Mouse (Mus musculus): ENCODE measurements at regions not wholly inside any gene's neighbourhood (a gene's known extent, or its start where the extent isn't known, plus 50 kb on each side); places are given as distances from the start of the nearest gene placed in this dataset.

- TF ChIP-seq CTCF (IDR thresholded peaks at IDR 0.05) = no peak
- Histone ChIP-seq H3K27me3 (ENCODE audit: insufficient read depth, low read length) (no peaks in the 10 kb centered on the region), H3K9ac (replicated peaks; ENCODE audit: low read length, poor library complexity, severe bottlenecking) (no peak overlapping the region), H3K27ac (ENCODE audit: low read depth, low read length) (no peak overlapping the region), H3K4me3 (ENCODE audit: low read depth, low read length) (no peak overlapping the region), H3K9me3 (ENCODE audit: low read length) (no peaks in the 10 kb centered on the region), H3K4me2 (ENCODE audit: low read depth, low read length, poor library complexity, severe bottlenecking) (no peak overlapping the region), H3K4me1 (ENCODE audit: insufficient read depth, low read length) (no peaks in the 10 kb centered on the region), H3K36me3 (ENCODE audit: insufficient read depth, low read length) (no peaks in the 10 kb centered on the region)
- no peak for ATAC-seq (ENCODE audit: low FRiP score)
- 91% methylated on average over 7 of the region's 7 CpGs for WGBS
- no peak for DNase-seq (ENCODE audit: low spot score)
These were observed 65.6 kb upstream of the Fam13c start for GRCm38 (mm10) chr10:70374726-70375125.

DNA sequence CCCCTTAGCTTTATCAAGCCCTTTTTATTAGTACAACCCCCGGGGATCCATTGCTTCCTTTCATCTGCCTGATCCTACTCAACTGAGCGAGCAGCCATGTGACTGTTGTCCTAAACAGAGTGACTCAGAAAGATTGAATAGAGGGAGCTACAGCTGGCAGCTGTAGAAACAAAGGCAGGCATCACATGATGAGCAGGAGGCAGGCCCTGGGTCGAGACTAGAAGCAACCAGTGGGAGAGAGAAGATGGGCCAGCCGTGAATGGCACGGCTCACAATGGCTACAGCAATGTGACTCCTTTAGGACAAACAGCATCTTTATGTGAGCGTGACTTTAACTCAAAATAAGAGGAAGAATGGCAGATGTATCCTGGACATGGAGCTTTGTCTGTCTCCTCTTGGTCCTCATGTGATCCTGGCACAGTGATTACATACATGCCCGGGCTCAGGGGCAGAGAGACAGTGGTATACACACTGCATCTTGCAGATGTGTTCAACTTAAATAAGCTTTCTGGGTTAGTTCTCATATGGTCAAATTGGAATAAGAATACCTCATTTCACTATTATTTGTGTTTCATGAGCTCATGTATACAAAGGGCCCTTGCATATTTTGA lies 60.1 kb upstream of the Fam13c start:
- Histone ChIP-seq H3K4me2 (ENCODE audit: low read depth, low read length, poor library complexity, severe bottlenecking) (no peak overlapping the region), H3K9ac (replicated peaks; ENCODE audit: low read length, poor library complexity, severe bottlenecking) (no peak overlapping the region), H3K4me3 (ENCODE audit: low read depth, low read length) (no peak overlapping the region), H3K4me1 (ENCODE audit: insufficient read depth, low read length) (no peaks in the 10 kb centered on the region), H3K27me3 (ENCODE audit: insufficient read depth, low read length) (no peaks in the 10 kb centered on the region), H3K9me3 (ENCODE audit: low read length) (no peaks in the 10 kb centered on the region), H3K27ac (ENCODE audit: low read depth, low read length) (no peak overlapping the region), H3K36me3 (ENCODE audit: insufficient read depth, low read length) (no peaks in the 10 kb centered on the region)
- WGBS = 20% methylated on average over 7 of the region's 7 CpGs
- DNase-seq (ENCODE audit: low spot score) (peak; percentile 41), ATAC-seq (ENCODE audit: low FRiP score) (no peak)
- no peak for TF ChIP-seq CTCF (IDR thresholded peaks at IDR 0.05)

DNA sequence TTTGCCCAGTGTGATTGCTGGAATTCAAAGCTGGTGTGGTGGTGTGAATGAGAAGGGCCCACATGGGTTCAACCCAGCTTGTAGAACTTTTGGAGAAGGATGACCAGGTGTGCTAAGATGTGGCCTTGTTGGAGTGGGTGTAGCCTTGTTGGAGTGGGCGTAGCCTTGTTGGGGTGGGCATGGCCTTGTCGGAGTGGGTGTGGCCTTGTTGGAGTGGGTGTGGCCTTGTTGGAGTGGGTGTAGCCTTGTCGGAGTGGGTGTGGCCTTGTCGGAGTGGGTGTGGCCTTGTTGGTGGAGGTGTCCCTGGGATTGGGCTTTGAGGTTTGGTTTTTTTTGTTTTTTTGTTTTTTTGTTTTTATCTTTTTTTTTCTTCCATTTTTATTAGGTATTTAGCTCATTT lies 55.6 kb upstream of the Fam13c start:
- no peak for ATAC-seq (ENCODE audit: low FRiP score)

DNA sequence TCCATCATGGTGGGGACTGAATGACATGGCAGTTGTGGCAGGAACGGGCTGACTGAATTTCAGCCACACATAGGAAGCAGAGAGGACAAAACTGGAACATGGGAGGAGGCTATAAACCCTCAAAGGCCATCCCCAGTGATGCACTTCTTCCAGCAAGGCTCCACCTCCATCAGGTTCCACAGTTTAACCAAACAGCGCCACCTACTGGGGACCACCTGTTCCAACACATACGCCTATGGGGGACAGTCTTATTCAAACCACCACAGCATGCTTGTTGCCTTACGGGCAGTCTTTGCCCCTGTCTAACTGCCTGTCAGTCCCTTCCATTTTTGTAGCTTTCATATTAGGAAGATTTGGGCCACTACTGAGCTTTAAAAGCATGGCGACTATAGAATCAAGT lies 52.6 kb upstream of the Fam13c start:
- peak; percentile 12; the same call in 1 of the 2 replicates for TF ChIP-seq CTCF (IDR thresholded peaks at IDR 0.05)
- no peak overlapping the region for H3K4me3 ChIP-seq (ENCODE audit: low read depth, low read length)
- H3K27ac ChIP-seq (ENCODE audit: low read depth, low read length) = no peak overlapping the region
- ATAC-seq (ENCODE audit: low FRiP score) (no peak), DNase-seq (ENCODE audit: low spot score) (no peak)
- WGBS = 96% methylated on average over 5 of the region's 5 CpGs
- H3K36me3 ChIP-seq (ENCODE audit: insufficient read depth, low read length) = no peaks in the 10 kb centered on the region
- H3K9me3 ChIP-seq (ENCODE audit: low read length) = no peaks in the 10 kb centered on the region
- H3K27me3 ChIP-seq (ENCODE audit: insufficient read depth, low read length) = no peaks in the 10 kb centered on the region
- no peaks in the 10 kb centered on the region for H3K4me1 ChIP-seq (ENCODE audit: insufficient read depth, low read length)
- no peak overlapping the region for H3K9ac ChIP-seq (replicated peaks; ENCODE audit: low read length, poor library complexity, severe bottlenecking)
- no peak overlapping the region for H3K4me2 ChIP-seq (ENCODE audit: low read depth, low read length, poor library complexity, severe bottlenecking)

More for the DNA sequence above, 55.6 kb upstream of the Fam13c start:
- H3K4me3 ChIP-seq (ENCODE audit: low read depth, low read length) = no peak overlapping the region
- no peak overlapping the region for H3K9ac ChIP-seq (replicated peaks; ENCODE audit: low read length, poor library complexity, severe bottlenecking)
- WGBS = 90% methylated on average over 4 of the region's 4 CpGs
- no peaks in the 10 kb centered on the region for H3K27me3 ChIP-seq (ENCODE audit: insufficient read depth, low read length)
- no peak for DNase-seq (ENCODE audit: low spot score)
- no peak overlapping the region for H3K27ac ChIP-seq (ENCODE audit: low read depth, low read length)
- H3K9me3 ChIP-seq (ENCODE audit: low read length) = no peaks in the 10 kb centered on the region
- no peak for TF ChIP-seq CTCF (IDR thresholded peaks at IDR 0.05)
- no peaks in the 10 kb centered on the region for H3K4me1 ChIP-seq (ENCODE audit: insufficient read depth, low read length)
- H3K4me2 ChIP-seq (ENCODE audit: low read depth, low read length, poor library complexity, severe bottlenecking) = no peak overlapping the region
- no peaks in the 10 kb centered on the region for H3K36me3 ChIP-seq (ENCODE audit: insufficient read depth, low read length)
